Mouse (Mus musculus): ENCODE measurements around the gene Actr2. TPM values are rescaled to one million over a fixed set of nuclear protein-coding genes. Genes with fewer than 3 reads are reported as not detected.
"Not testable (repeated sequence)": the region's sequence is repeated elsewhere in the genome, so short reads cannot be mapped to it uniquely, and the experiment has no call there.

Gene Actr2
- polyA plus RNA-seq, 2 experiments = 30.3 to 31.0 TPM

GRCm38 (mm10) chr11:20072174-20072573 is 40.5 kb downstream of the Actr2 start:
- Histone ChIP-seq H3K4me3 (ENCODE audit: insufficient read depth in 1 of 2, low read depth in 2 of 2, low read length in 2 of 2) (no peak overlapping the region), H3K27me3 (ENCODE audit: control insufficient read depth, insufficient read depth, low read length) (no peaks in the 10 kb centered on the region), H3K4me2 (ENCODE audit: low read depth) (no peak overlapping the region), H3K9me3 (ENCODE audit: control insufficient read depth, low read length) (no peaks in the 10 kb centered on the region), H3K36me3 (replicated peaks; ENCODE audit: control insufficient read depth, insufficient read depth, low read depth) (peaks cover 42% of the 10 kb centered on the region), H3K9ac (replicated peaks) (no peak overlapping the region), H3K4me1 (replicated peaks; ENCODE audit: control insufficient read depth in 2 of 2, insufficient read depth in 2 of 2, low read length in 1 of 2) (no peaks in the 10 kb centered on the region), H3K27ac (no peak overlapping the region)
- peak in 1 of 3 experiments; percentile 10 for DNase-seq (ENCODE audit: low read depth in 3 of 3, low spot score in 3 of 3)
- no peak for TF ChIP-seq EP300 (IDR thresholded peaks at IDR 0.05; ENCODE audit: low read depth)
- peak; percentile 53 for TF ChIP-seq CTCF (IDR thresholded peaks at IDR 0.05; ENCODE audit: low read depth)
- WGBS (ENCODE audit: insufficient replicate concordance) = 58% methylated on average over 3 of the region's 3 CpGs
- no peak for ATAC-seq (ENCODE audit: insufficient read depth)

- WGBS (ENCODE audit: insufficient replicate concordance) = 94% methylated on average over 6 of the region's 6 CpGs
- no peak overlapping the region for H3K27ac ChIP-seq
- H3K9me3 ChIP-seq (ENCODE audit: control insufficient read depth, low read length) = no peaks in the 10 kb centered on the region
- TF ChIP-seq CTCF (IDR thresholded peaks at IDR 0.05; ENCODE audit: low read depth) (no peak), EP300 (IDR thresholded peaks at IDR 0.05; ENCODE audit: low read depth) (no peak)
- ATAC-seq (ENCODE audit: insufficient read depth) = no peak
- no peak overlapping the region for H3K9ac ChIP-seq (replicated peaks)
- no peak overlapping the region for H3K4me2 ChIP-seq (ENCODE audit: low read depth)
- no peaks in the 10 kb centered on the region for H3K27me3 ChIP-seq (ENCODE audit: control insufficient read depth, insufficient read depth, low read length)
- H3K4me3 ChIP-seq (ENCODE audit: insufficient read depth in 1 of 2, low read depth in 2 of 2, low read length in 2 of 2) = no peak overlapping the region
- no peaks in the 10 kb centered on the region for H3K4me1 ChIP-seq (replicated peaks; ENCODE audit: control insufficient read depth in 2 of 2, insufficient read depth in 2 of 2, low read length in 1 of 2)
- DNase-seq (ENCODE audit: low read depth in 3 of 3, low spot score in 3 of 3) = no peak
- peaks cover 37% of the 10 kb centered on the region for H3K36me3 ChIP-seq (replicated peaks; ENCODE audit: control insufficient read depth, insufficient read depth, low read depth)
Observed at GRCm38 (mm10) chr11:20068346-20069004, 44.2 kb downstream of the Actr2 start.

GRCm38 (mm10) chr11:20067521-20067920 is 45.2 kb downstream of the Actr2 start:
- no peaks in the 10 kb centered on the region for H3K9me3 ChIP-seq (ENCODE audit: control insufficient read depth, low read length)
- peaks cover 32% of the 10 kb centered on the region for H3K36me3 ChIP-seq (replicated peaks; ENCODE audit: control insufficient read depth, insufficient read depth, low read depth)
- H3K4me3 ChIP-seq (ENCODE audit: insufficient read depth in 1 of 2, low read depth in 2 of 2, low read length in 2 of 2) = no peak overlapping the region
- ATAC-seq (ENCODE audit: insufficient read depth) = no peak
- no peak overlapping the region for H3K27ac ChIP-seq
- DNase-seq (ENCODE audit: low read depth in 3 of 3, low spot score in 3 of 3) = no peak
- WGBS (ENCODE audit: insufficient replicate concordance) = 39% methylated on average over 1 of the region's 1 CpGs
- H3K4me1 ChIP-seq (replicated peaks; ENCODE audit: control insufficient read depth in 2 of 2, insufficient read depth in 2 of 2, low read length in 1 of 2) = no peaks in the 10 kb centered on the region
- TF ChIP-seq EP300 (IDR thresholded peaks at IDR 0.05; ENCODE audit: low read depth) = no peak
- peak; percentile 41; the same call in 1 of the 2 replicates for TF ChIP-seq CTCF (IDR thresholded peaks at IDR 0.05; ENCODE audit: low read depth)
- no peak overlapping the region for H3K9ac ChIP-seq (replicated peaks)
- no peak overlapping the region for H3K4me2 ChIP-seq (ENCODE audit: low read depth)
- H3K27me3 ChIP-seq (ENCODE audit: control insufficient read depth, insufficient read depth, low read length) = no peaks in the 10 kb centered on the region

- no peak for TF ChIP-seq EP300 (IDR thresholded peaks at IDR 0.05; ENCODE audit: low read depth)
- no peak for ATAC-seq (ENCODE audit: insufficient read depth)
- H3K27ac ChIP-seq = no peak overlapping the region
- H3K9me3 ChIP-seq (ENCODE audit: control insufficient read depth, low read length) = no peaks in the 10 kb centered on the region
- no peak for DNase-seq (ENCODE audit: low read depth in 3 of 3, low spot score in 3 of 3)
- 89% methylated on average over 1 of the region's 1 CpGs for WGBS (ENCODE audit: insufficient replicate concordance)
- no peak overlapping the region for H3K4me3 ChIP-seq (ENCODE audit: insufficient read depth in 1 of 2, low read depth in 2 of 2, low read length in 2 of 2)
- H3K36me3 ChIP-seq (replicated peaks; ENCODE audit: control insufficient read depth, insufficient read depth, low read depth) = peaks cover 25% of the 10 kb centered on the region
- H3K4me2 ChIP-seq (ENCODE audit: low read depth) = no peak overlapping the region
- H3K27me3 ChIP-seq (ENCODE audit: control insufficient read depth, insufficient read depth, low read length) = no peaks in the 10 kb centered on the region
- H3K9ac ChIP-seq (replicated peaks) = no peak overlapping the region
- no peaks in the 10 kb centered on the region for H3K4me1 ChIP-seq (replicated peaks; ENCODE audit: control insufficient read depth in 2 of 2, insufficient read depth in 2 of 2, low read length in 1 of 2)
Observed at GRCm38 (mm10) chr11:20066106-20066505, 46.6 kb downstream of the Actr2 start.

GRCm38 (mm10) chr11:20064926-20065325 is 47.8 kb downstream of the Actr2 start:
- H3K9ac ChIP-seq (replicated peaks) = no peak overlapping the region
- no peak overlapping the region for H3K4me2 ChIP-seq (ENCODE audit: low read depth)
- WGBS (ENCODE audit: insufficient replicate concordance) = 78% methylated on average over 2 of the region's 2 CpGs
- H3K27ac ChIP-seq = no peak overlapping the region
- H3K4me3 ChIP-seq (ENCODE audit: insufficient read depth in 1 of 2, low read depth in 2 of 2, low read length in 2 of 2) = no peak overlapping the region
- TF ChIP-seq EP300 (IDR thresholded peaks at IDR 0.05; ENCODE audit: low read depth) = no peak
- no peak for TF ChIP-seq CTCF (IDR thresholded peaks at IDR 0.05; ENCODE audit: low read depth)
- DNase-seq (ENCODE audit: low read depth in 3 of 3, low spot score in 3 of 3) (no peak), ATAC-seq (ENCODE audit: insufficient read depth) (no peak)
- H3K9me3 ChIP-seq (ENCODE audit: control insufficient read depth, low read length) = no peaks in the 10 kb centered on the region
- no peaks in the 10 kb centered on the region for H3K4me1 ChIP-seq (replicated peaks; ENCODE audit: control insufficient read depth in 2 of 2, insufficient read depth in 2 of 2, low read length in 1 of 2)
- H3K36me3 ChIP-seq (replicated peaks; ENCODE audit: control insufficient read depth, insufficient read depth, low read depth) = peaks cover 24% of the 10 kb centered on the region
- H3K27me3 ChIP-seq (ENCODE audit: control insufficient read depth, insufficient read depth, low read length) = no peaks in the 10 kb centered on the region

GRCm38 (mm10) chr11:20064086-20064485 is 48.6 kb downstream of the Actr2 start:
- not testable (repeated sequence) for H3K27me3 ChIP-seq (ENCODE audit: control insufficient read depth, insufficient read depth, low read length); DNase-seq (ENCODE audit: low read depth in 3 of 3, low spot score in 3 of 3); H3K4me2 ChIP-seq (ENCODE audit: low read depth); H3K4me1 ChIP-seq (replicated peaks; ENCODE audit: control insufficient read depth in 2 of 2, insufficient read depth in 2 of 2, low read length in 1 of 2); H3K4me3 ChIP-seq (ENCODE audit: insufficient read depth in 1 of 2, low read depth in 2 of 2, low read length in 2 of 2); H3K9ac ChIP-seq (replicated peaks); ATAC-seq (ENCODE audit: insufficient read depth); H3K27ac ChIP-seq; H3K9me3 ChIP-seq (ENCODE audit: control insufficient read depth, low read length)
- H3K36me3 ChIP-seq (replicated peaks; ENCODE audit: control insufficient read depth, insufficient read depth, low read depth) = peaks cover 27% of the 10 kb centered on the region
- WGBS (ENCODE audit: insufficient replicate concordance) = 80% methylated on average over 2 of the region's 2 CpGs

- H3K27me3 ChIP-seq (ENCODE audit: control insufficient read depth, insufficient read depth, low read length); H3K27ac ChIP-seq; ATAC-seq (ENCODE audit: insufficient read depth); H3K4me3 ChIP-seq (ENCODE audit: insufficient read depth in 1 of 2, low read depth in 2 of 2, low read length in 2 of 2); H3K9ac ChIP-seq (replicated peaks); H3K4me1 ChIP-seq (replicated peaks; ENCODE audit: control insufficient read depth in 2 of 2, insufficient read depth in 2 of 2, low read length in 1 of 2); H3K9me3 ChIP-seq (ENCODE audit: control insufficient read depth, low read length); DNase-seq (ENCODE audit: low read depth in 3 of 3, low spot score in 3 of 3); H3K4me2 ChIP-seq (ENCODE audit: low read depth): not testable (repeated sequence)
- WGBS (ENCODE audit: insufficient replicate concordance) = 87% methylated on average over 9 of the region's 9 CpGs
- peaks cover 28% of the 10 kb centered on the region for H3K36me3 ChIP-seq (replicated peaks; ENCODE audit: control insufficient read depth, insufficient read depth, low read depth)
Observed at GRCm38 (mm10) chr11:20062801-20063200, 49.9 kb downstream of the Actr2 start.

All from liver, embryonic 14.5 days (tissue).